Mouse (Mus musculus): ENCODE data around the gene Cops7a. TPM values are rescaled to one million over a fixed set of nuclear protein-coding genes. Genes with fewer than 3 reads are reported as not detected.

Gene Cops7a
- total RNA-seq, 2 experiments from 2014 or later = 148 to 156 TPM

- Histone ChIP-seq H3K27ac (peak within 1 kb of the TSS; percentile 95), H3K4me3 (peak within 1 kb of the TSS; percentile 77)
- intact Hi-C loops (cut with DNase I) = loop anchor here (2.0 kb wide), 1 partner anchor 66 kb away; the partner anchor contains the start of gene Mlf2
- DNase-seq (ENCODE audit: extremely low spot score in 1 of 2, low spot score in 2 of 2) = peak; percentile 85 to 88
- no peak for TF ChIP-seq CTCF (IDR thresholded peaks at IDR 0.05)
Observed at GRCm38 (mm10) chr6:124996551-124997501, 31.5 kb upstream of the Cops7a start, which contains the start of gene Pianp. Pianp (plus strand) TSS chr6:124996694.

DNA sequence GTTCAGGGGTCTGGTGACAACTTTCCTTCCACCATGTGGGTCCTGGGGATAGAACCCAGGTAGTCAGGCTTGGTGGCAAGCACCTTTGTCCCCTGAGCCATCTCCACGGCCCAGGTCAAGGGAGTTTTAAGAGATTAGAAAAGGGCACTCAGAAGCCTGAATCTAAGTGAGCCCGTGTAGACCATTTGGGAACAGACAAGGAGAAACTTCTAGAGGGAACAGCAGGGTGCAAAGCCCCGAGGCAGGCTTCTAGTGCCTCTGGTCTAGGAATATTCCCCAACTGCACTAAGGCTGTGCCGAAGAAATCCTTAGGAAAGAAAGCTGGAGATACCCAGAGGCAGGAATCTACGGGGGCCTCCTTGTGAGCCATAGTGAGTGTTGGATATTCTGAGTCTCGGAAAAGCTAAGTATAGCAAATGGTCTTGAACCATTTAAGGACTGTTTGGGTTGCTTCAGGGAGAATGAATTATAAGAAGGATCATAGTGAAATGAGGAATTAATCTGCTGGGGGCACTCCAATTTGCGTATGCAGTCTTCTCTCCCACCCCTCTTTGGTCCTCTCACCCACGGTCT lies 30.6 kb upstream of the Cops7a start:
- intact Hi-C loops (cut with DNase I) = loop anchor here (2.0 kb wide), 1 partner anchor 65 kb away; the partner anchor contains the start of gene Mlf2

GRCm38 (mm10) chr6:124995246-124995645 lies 29.9 kb upstream of the Cops7a start:
- no peak for TF ChIP-seq CTCF (IDR thresholded peaks at IDR 0.05)
- DNase-seq (ENCODE audit: extremely low spot score in 1 of 2, low spot score in 2 of 2) = no peak
- Histone ChIP-seq H3K27ac (no peak overlapping the region), H3K4me3 (no peak overlapping the region)
- intact Hi-C loops (cut with DNase I) = no loop called here

More for the DNA sequence above, 30.6 kb upstream of the Cops7a start:
- H3K4me3 ChIP-seq = peak overlapping the region; percentile 77
- no peak for TF ChIP-seq CTCF (IDR thresholded peaks at IDR 0.05)
- peak overlapping the region; percentile 90 for H3K27ac ChIP-seq
- no peak for DNase-seq (ENCODE audit: extremely low spot score in 1 of 2, low spot score in 2 of 2)

DNA sequence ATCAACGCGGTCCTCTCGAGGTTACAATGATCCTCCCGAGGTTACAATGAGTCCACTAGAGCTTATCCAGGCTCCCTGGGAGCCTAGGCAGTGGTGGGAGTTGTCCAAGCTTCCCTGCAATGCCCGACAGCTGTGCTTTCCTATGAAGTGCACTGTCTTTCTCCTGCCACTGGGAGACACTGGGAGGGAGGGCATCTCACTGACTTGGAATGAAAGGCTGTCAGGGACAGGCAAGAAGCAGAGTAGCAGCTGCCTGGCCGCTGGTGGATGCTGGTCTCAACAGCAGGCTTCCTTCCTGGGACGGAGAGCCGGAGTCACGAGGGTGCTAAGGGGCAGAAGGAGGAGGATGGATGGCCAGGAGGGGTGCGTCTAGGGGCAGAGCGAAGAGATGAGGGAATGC lies 28.5 kb upstream of the Cops7a start:
- peak overlapping the region; percentile 8; the same call in 1 of the 2 replicates for H3K27ac ChIP-seq
- no peak overlapping the region for H3K4me3 ChIP-seq
- intact Hi-C loops (cut with DNase I) = no loop called here
- peak; percentile 40 for TF ChIP-seq CTCF (IDR thresholded peaks at IDR 0.05)
- no peak for DNase-seq (ENCODE audit: extremely low spot score in 1 of 2, low spot score in 2 of 2)

DNA sequence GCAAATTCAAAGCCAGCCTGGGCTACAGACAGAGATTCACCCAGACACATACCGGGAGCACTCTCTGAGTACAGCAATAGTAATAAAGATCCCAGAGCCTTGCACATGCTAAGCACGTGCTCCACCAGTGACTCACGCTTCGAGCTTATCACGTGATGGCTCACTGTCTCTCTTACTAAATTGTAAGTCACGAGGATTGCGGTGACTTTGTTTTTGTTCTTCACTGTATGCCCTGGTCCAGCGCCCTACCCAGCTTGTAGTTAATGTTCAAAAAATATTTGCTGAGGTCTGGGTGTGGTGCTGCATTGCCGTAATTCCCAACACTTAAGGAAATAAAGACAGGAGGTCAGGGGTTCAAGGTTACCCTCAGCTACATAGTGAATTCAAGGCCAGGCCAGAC lies 28.0 kb upstream of the Cops7a start:
- DNase-seq (ENCODE audit: extremely low spot score in 1 of 2, low spot score in 2 of 2) = no peak

DNA sequence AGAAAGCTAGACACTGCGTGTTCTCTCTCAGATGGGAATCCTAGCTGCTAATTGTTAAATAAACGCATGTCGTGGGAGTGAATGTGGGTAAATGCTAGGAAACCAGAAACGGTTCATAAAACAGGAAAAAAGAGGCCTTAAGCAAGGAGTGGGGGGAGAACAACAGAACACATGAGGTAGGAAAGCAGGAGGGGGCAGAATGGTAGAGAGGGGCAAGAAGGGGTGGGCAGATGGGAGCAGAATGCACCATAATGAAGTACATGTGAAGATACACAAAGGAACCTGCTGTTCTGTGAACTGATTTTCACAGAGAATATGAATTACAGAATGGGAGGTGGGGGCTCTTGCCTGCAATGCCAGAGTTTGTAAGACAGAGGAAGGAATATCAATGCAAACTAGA lies 26.9 kb upstream of the Cops7a start:
- DNase-seq (ENCODE audit: extremely low spot score in 1 of 2, low spot score in 2 of 2) = no peak
- Histone ChIP-seq H3K4me3 (no peak overlapping the region), H3K27ac (no peak overlapping the region)
- intact Hi-C loops (cut with DNase I) = no loop called here
- no peak for TF ChIP-seq CTCF (IDR thresholded peaks at IDR 0.05)

More for the DNA sequence above, 28.0 kb upstream of the Cops7a start:
- H3K27ac ChIP-seq = no peak overlapping the region
- intact Hi-C loops (cut with DNase I) = no loop called here
- no peak overlapping the region for H3K4me3 ChIP-seq
- TF ChIP-seq CTCF (IDR thresholded peaks at IDR 0.05) = no peak

- peak; percentile 69 for TF ChIP-seq CTCF (IDR thresholded peaks at IDR 0.05)
- DNase-seq (ENCODE audit: extremely low spot score in 1 of 2, low spot score in 2 of 2) = no peak
- intact Hi-C loops (cut with DNase I) = no loop called here
- Histone ChIP-seq H3K27ac (no peak overlapping the region), H3K4me3 (no peak overlapping the region)
Observed at GRCm38 (mm10) chr6:124967766-124968165, 2.4 kb upstream of the Cops7a start.

DNA sequence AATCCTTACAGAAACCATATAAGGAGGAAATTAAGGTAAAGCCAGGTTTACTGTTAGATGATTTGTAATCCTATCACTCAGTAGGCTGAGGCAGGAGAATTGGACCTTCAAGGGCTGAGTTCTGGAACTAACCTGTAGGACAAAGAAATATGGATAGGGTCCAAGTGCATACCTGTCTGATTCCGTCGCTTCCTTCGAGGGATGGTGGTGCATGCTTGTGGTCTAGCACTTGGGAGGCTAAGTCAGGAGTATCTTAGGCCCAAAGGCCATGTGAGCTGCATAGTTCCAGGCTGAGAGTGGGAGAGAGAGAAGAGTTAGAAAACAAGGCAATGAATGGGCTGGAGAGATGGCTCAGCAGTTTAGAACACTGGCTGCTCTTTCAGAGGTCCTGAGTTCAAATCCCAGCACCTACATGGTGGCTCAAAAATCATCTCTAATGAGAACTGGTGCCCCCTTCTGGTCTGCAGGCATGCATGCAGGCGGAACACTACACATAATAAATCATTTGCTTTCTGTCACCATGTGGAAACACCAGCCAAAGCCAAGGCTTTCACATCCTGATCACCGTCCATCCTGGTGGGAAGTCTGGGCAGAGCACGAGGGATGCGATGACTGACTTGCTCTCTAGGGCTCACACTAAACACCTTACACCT lies 1.3 kb upstream of the Cops7a start:
- TF ChIP-seq CTCF (IDR thresholded peaks at IDR 0.05) = peak; percentile 46
- DNase-seq (ENCODE audit: extremely low spot score in 1 of 2, low spot score in 2 of 2) = no peak
- H3K27ac ChIP-seq = no peak overlapping the region
- intact Hi-C loops (cut with DNase I) = no loop called here
- no peak overlapping the region; the same call in 1 of the 2 replicates for H3K4me3 ChIP-seq

DNA sequence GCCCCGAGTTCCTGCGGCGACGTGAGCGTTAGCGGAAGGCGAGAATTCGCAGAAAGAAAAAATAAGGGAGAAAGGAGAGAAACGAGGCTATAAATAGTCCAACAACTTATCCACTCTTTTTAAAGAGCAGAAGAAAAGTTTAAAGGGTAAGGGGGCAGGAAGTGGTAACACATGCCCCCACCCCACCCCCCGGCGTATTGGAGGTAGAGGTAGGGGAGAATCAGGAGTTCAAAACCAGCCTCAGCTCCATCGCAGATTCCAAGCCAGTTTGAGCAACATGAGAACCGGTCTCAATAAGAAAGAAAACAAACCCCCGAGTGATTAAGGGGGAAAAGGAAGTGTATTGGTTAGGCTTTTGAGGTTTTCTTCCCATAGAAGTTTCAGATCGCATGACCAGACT lies 409 bp upstream of the Cops7a start:
- intact Hi-C loops (cut with DNase I) = loop anchor here (1.0 to 2.0 kb wide), 4 partner anchors 35 to 253 kb away; partner anchors contain the start of genes Emg1, Ing4, Mlf2 and Phb2
- Histone ChIP-seq H3K27ac (peak overlapping the region; percentile 93), H3K4me3 (peak overlapping the region; percentile 90)
- DNase-seq (ENCODE audit: extremely low spot score in 1 of 2, low spot score in 2 of 2) = no peak
- TF ChIP-seq CTCF (IDR thresholded peaks at IDR 0.05) = no peak

DNA sequence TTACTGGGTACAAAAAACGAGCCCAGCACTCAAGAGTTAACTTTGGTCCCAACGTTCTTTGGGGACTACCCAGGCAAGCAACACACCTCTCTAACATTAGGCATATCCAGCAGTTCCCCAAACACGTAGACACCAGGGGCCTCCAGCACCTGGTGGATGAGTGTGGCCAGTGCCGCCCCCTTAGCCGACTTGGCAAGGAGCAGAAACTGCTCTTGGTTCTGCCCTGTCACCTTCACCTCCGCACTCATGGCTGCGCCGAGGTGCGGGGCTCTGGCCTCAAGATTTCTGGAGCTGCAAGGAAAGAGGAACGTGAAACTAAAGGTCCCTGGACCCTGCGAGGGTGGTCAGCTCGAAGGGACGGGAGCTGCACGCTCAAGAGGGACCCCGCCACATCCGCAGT lies 700 bp downstream of the Cops7a start:
- TF ChIP-seq CTCF (IDR thresholded peaks at IDR 0.05) = no peak
- peak overlapping the region; percentile 90 for H3K4me3 ChIP-seq
- no peak for DNase-seq (ENCODE audit: extremely low spot score in 1 of 2, low spot score in 2 of 2)
- peak overlapping the region; percentile 93 for H3K27ac ChIP-seq
- intact Hi-C loops (cut with DNase I) = loop anchor here (1.0 to 2.0 kb wide), 4 partner anchors 34 to 252 kb away; partner anchors contain the start of genes Emg1, Ing4, Mlf2 and Phb2

GRCm38 (mm10) chr6:124961021-124961420 lies 4.3 kb downstream of the Cops7a start:
- intact Hi-C loops (cut with DNase I) = no loop called here
- no peak overlapping the region for H3K27ac ChIP-seq
- DNase-seq (ENCODE audit: extremely low spot score in 1 of 2, low spot score in 2 of 2) = no peak
- no peak for TF ChIP-seq CTCF (IDR thresholded peaks at IDR 0.05)
- H3K4me3 ChIP-seq = no peak overlapping the region
